Mouse (Mus musculus): ENCODE results near the gene Rhbdd3. TPM values are rescaled to one million over a fixed set of nuclear protein-coding genes. Genes with fewer than 3 reads are reported as not detected.

Rhbdd3 gene
- total RNA-seq (2021): 18.8 and 27.9 TPM in 2 replicates
- long read RNA-seq, transcript Rhbdd3-202 (9 exons, 2,333 nt): major isoform, 18 of 51 reads
- long read RNA-seq, partial matches to known transcripts: 23 of 51 reads
- long read RNA-seq, other reads (novel, unspliced or antisense): 9 of 51 reads

- peak; percentile 98 for DNase-seq
Measured at GRCm38 (mm10) chr11:5098736-5099542, at the start of gene Rhbdd3, which contains the start of gene Ewsr1. Gene Rhbdd3, plus strand, starts transcription at chr11:5098926. Gene Ewsr1, minus strand, starts transcription at chr11:5099266.

GRCm38 (mm10) chr11:5051629-5052028 lies 47.1 kb upstream of the Rhbdd3 start:
- no peak for DNase-seq

GRCm38 (mm10) chr11:5052200-5052854 lies 46.4 kb upstream of the Rhbdd3 start:
- DNase-seq: no peak

GRCm38 (mm10) chr11:5054151-5054550 lies 44.6 kb upstream of the Rhbdd3 start:
- no peak for DNase-seq

- DNase-seq: no peak
Measured at GRCm38 (mm10) chr11:5054874-5055273, 43.9 kb upstream of the Rhbdd3 start.

GRCm38 (mm10) chr11:5055945-5056938 lies 42.5 kb upstream of the Rhbdd3 start:
- DNase-seq: no peak

DNA sequence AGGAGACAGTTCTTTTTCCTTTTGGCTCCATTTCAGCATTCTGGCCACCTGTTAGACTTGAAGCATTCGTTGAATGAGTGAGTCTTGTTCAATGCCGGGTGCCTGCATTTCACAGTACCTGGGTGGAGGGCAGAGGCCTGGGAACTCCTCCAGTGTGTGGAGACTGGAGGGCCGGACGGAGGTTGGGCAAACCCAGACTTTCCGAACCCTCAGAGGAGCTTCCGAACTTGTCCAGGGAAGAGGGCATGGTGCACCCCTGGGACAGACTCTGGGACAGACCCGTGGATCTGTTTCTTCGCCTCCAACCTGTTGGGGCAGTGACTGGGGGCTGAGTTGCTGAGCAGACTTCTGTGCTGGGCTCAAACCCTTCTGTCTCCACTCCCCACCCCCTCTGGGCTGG lies 41.7 kb upstream of the Rhbdd3 start:
- DNase-seq: no peak

DNA sequence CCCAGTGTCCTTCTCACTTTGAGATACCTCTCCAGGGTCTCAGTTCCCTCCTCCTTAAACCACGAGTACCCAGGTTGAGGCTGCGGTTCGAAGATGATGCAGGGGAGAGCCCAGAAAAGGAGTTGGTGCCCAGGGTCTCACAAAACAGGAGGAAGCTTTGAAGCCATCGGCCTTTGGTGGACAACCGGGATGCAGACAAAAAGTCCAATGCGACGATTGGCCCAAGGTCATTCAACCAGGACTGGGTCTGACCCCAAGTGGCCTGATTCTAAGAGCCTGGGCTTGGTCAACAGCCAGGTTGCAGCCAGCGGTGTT lies 41.2 kb upstream of the Rhbdd3 start:
- DNase-seq: no peak

DNA sequence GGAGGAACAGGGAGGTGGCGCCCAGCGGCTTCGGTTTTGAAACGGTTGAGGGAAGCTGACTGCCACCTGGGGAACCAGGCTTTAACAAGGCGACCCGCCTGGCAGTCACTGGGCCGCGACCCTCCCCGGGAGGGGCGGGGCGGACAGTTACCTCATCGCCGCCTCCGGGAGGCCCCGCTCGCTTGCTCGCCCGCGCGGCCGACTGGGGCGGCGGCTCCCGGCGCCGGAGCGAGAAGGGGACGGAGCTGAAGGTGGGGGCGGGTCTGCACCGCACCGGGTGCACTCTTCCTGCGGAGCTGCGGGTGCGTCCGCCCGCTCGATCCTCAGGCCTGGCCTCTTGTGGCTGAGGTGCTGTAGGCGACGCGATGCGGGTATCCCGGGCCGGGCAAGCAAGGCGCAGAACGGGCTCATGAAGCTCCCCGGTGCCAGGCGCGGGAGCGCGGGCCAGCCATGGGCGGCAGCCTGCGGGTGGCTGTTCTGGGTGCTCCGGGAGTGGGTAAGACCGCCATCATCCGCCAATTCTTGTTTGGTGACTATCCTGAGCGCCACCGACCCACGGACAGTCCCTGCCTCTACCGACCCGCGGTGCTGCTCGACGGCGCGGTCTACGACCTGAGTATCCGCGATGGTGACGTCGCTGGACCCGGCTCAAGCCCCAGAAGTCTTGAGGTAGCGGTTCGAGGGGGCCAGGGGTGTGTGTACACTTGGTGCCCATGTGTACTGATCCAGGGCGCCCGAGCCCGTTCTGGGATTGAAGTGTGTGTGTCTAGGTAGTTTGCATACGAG lies 40.7 kb upstream of the Rhbdd3 start, which contains the start of gene Rasl10a:
Gene Rasl10a, plus strand, starts transcription at position 273 of the 786 bp plus-strand sequence.
- DNase-seq: peak; percentile 39

DNA sequence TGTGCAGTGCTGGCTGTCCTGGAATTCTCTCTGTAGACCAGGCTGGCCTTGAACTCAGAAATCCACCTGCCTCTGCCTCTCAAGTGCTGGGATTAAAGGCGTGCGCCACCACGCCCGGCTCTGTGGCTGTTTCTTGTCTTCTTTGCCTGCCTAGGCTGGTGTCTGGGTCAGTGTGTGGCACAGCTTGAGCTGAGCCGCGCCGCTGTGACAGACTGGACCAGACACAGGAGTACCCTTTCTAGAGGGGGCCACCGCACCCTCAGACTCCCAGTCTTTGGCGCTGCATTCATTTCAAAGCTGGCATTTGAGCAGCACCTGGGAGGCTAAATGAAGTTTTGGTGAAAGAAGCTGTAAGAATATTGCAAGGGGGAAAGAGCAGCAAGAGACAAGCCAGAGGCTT lies 39.9 kb upstream of the Rhbdd3 start:
- DNase-seq: no peak

DNA sequence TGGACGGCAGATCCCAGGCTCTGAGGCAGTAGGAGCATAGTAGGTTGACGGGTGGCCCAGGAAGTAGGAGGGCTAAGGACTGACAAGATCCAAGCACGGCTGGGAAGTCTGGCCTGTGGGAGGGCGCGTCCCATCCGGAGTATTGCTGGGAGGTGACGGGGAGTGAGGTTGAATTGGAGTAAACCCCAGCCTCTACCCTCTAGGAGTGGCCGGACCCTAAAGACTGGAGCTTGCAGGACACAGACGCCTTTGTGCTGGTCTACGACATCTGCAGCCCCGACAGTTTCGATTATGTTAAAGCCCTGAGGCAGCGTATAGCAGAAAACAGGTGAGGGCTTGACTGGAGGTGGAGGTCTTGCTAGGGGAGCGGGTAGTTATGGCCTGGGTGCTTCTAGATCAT lies 39.5 kb upstream of the Rhbdd3 start:
- DNase-seq: no peak

DNA sequence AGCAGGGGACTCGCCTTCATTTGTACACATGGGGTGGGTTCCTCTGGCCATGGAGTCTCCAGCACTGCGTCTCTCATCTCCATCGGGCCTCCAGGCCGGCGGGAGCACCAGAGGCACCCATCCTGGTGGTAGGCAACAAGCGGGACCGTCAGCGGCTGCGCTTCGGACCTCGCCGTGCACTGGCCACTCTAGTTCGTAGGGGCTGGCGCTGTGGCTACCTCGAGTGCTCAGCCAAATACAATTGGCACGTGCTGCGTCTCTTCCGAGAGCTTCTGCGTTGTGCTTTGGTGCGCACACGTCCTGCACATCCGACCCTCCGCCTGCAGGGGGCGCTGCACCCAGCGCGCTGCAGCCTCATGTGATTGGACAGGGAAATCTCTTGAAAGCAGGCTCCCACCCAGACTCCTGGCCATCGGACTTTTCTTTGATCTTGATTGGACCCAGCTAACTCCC lies 39.0 kb upstream of the Rhbdd3 start:
- DNase-seq: peak; percentile 35

DNA sequence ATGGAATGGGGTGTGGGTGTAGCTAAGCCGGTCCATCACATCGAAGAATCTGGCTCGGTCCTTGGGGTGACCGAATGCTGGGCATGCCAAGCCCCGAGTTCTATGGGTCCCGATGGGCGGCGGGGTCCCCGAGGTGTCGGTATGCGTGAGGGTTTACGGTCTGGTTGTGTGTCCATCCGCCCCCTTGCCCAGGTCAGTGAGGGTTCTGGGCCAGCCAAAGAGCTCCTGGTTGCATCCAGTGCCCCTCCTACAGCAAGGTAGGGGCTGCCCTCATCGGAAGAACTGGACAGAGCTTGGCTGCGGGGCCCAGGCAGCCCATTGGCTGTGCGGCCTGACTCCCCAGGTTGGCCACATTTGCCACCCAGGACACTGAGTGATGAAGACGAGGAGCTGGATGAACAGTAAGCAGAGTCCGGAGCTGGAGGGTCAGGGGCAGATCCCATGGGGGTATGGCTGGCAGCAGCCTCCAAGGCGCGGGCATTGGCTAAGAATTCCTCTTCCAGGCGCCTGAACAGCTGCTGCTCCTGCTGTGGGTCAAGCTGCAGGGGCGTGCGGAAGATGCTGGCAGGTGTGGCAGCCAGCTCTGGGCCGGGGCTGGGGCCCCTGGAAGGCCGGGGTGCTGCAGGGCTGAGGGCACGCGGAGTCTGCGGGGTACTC lies 37.8 kb upstream of the Rhbdd3 start:
- no peak for DNase-seq

DNA sequence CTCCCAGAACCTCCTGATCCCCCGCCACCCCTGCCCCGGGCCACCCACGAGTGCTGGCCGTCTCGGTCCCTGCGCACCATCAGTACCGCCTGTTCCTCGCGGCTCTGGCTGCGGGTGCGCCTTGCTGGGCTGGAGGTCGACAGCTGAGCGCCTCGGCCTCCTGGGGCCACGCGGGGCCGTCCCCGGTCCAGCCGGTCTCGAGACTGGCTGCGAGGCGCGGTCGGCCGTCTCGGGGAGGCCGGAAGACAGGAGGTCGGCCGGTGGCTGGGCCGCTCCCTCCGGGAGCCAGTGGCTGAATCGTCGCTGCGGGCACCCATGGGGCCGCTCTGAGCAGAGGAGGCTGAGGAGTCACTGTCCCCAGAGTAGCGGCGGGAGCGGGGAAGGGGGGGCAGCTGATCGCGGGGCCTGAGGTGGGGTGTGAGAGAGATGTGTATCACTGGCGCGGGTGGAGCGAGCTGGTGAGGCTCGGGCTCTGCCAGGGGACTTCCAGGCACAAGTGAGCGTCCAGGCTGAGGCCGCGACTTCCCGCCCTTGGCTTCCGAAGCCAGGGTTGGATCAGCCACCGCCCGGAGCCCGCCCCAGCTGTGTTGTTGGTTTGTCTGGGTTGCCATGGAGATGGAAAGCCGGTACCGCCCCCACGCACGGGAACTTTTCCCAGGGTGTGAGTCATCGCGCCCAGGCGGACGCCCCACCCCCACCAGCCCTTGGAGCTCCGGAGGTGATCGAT lies 37.1 kb upstream of the Rhbdd3 start:
- peak; percentile 97 for DNase-seq

- DNase-seq: no peak
Measured at GRCm38 (mm10) chr11:5062326-5062725, 36.4 kb upstream of the Rhbdd3 start.

GRCm38 (mm10) chr11:5062860-5063505 lies 35.7 kb upstream of the Rhbdd3 start:
- no peak for DNase-seq

DNA sequence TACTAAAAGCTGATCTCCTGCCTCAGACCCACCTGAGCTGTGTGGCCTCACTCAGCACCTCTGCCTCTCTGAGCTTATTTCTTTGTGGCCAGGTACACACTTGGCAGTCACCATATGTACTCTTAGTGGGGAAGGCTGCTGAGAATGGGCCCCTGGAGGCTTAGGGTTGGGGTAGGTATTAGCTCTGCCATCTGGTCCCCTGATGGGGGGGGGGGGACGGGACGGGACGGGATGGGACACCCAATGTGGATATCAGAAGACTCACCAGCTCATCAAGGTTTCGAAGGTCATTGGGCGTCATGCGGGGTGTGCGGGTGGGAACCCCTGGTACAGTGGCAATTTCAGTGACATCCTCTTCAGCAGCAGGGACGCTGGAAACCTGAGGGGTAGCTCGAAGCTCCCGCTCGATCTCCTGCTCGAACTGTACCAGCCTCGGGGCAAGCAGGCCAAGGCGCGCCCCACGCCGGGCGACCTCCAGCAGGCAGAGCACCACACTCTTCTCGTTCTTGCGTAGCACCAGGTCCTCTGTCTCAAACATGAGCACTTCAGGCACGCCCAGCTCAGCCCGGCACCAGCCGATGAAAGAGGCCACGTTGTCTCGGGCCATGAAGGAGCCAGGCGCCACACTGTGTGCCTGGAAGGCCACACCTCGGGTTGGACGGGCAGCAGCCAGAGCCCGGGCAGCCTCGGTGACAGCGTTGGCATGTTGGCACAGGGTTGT lies 35.0 kb upstream of the Rhbdd3 start:
- peak; percentile 21 for DNase-seq

DNA sequence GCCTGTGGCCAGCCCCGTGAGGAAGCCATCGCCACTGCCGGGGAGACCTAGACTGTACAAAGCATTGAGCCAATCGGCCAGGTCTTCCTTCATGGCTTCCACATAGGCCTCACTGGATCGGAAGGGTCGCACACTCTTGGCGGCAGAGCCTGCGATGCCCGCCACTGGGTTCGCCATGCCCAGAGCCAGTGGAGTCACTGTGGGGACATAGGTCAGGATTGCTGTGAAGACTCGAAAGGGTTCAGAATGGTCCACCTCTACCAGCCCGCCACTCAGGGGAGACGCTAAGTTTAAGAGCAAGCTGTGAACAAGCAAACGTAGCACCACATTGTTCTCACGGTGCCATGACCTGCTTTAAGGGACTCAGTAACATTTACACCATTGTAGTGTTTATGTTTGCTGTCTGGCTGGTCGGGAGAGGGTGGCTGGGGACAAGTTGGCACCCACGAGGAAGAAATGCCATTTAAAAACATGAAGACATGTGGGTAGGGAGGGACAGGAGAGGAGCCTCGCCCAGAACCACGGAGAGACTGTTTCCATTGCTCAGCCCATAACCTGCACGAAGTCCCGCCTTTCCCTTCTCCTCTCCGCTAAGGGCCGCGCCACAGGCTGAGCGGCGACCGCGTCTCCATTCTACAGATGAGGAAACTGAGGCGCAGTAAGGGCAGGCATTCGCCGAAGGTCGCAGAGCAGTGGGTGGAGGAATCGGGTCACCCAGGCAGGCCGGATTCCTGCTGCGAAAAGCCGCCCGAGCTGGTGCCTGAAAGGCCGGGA lies 34.3 kb upstream of the Rhbdd3 start:
- DNase-seq: no peak

All from adrenal gland, postnatal 25 days (tissue).